Mouse (Mus musculus) midbrain, embryonic 15.5 days (tissue): ENCODE results near the gene Rangrf. TPM values are rescaled to one million over a fixed set of nuclear protein-coding genes. Genes with fewer than 3 reads are reported as not detected.
"Not testable (repeated sequence)": the region's sequence is repeated elsewhere in the genome, so short reads cannot be mapped to it uniquely, and the experiment has no call there.

ENCODE experiments used
- ATAC-seq: fragments of 200-750 bp; cut with Nextera tagmentation; replicated peaks from 2 replicates; pipeline ENCODE4 v1.8.0; 2017; ENCODE audit warnings: moderate TSS enrichment
- H3K27ac ChIP-seq: fragments of 300-500 bp; sonication (generic); 2 replicates; pipeline ENCODE4 v1.5.1; 2015; ENCODE audit warnings: mild to moderate bottlenecking, inconsistent platforms
- H3K27me3 ChIP-seq: fragments of 300-500 bp; sonication (generic); replicated peaks from 2 replicates; pipeline ENCODE4 v1.6.1; 2015; ENCODE audit warnings: inconsistent platforms
- H3K36me3 ChIP-seq: fragments of 300-500 bp; sonication (generic); replicated peaks from 2 replicates; pipeline ENCODE4 v1.6.1; 2015; ENCODE audit warnings: inconsistent platforms
- H3K4me1 ChIP-seq: fragments of 300-500 bp; sonication (generic); 2 replicates; pipeline ENCODE4 v1.6.1; 2015; ENCODE audit warnings: inconsistent platforms
- H3K4me2 ChIP-seq: fragments of 300-500 bp; sonication (generic); 2 replicates; pipeline ENCODE4 v1.6.1; 2015; ENCODE audit warnings: inconsistent platforms, mild to moderate bottlenecking, moderate library complexity
- H3K4me3 ChIP-seq: fragments of 300-500 bp; sonication (generic); 2 replicates; pipeline ENCODE4 v1.5.1; 2015; ENCODE audit warnings: mild to moderate bottlenecking, inconsistent platforms
- H3K9ac ChIP-seq: fragments of 300-500 bp; sonication (generic); 2 replicates; pipeline ENCODE4 v1.6.1; 2015; ENCODE audit warnings: mild to moderate bottlenecking, inconsistent platforms
- H3K9me3 ChIP-seq: fragments of 300-500 bp; sonication (generic); 2 replicates; pipeline ENCODE4 v1.6.1; 2016; ENCODE audit warnings: inconsistent platforms
- WGBS: fragments of 180-500 bp; shearing (Covaris S2); methylation state at CpG from one replicate; pipeline ENCODE4 v1.1.7; 2015; ENCODE audit warnings: mixed read lengths; 5-methylcytosine and 5-hydroxymethylcytosine counted together
- polyA plus RNA-seq: library from polyadenylated mRNA; unstranded; fragments of >200 nt; fragmentation: Nextera tagmentation; extraction: Ambion mirVana; gene quantifications from 2 replicates; pipeline ENCODE4 v1.2.1, GENCODE M21; 2015

Gene Rangrf
- polyA plus RNA-seq, result 22.0 and 22.7 TPM in 2 replicates

GRCm38 (mm10) chr11:68975085-68975484 is at the start of gene Rangrf:
Gene Rangrf (minus strand): TSS chr11:68975185.
- no peak within 1 kb of the TSS for H3K27ac ChIP-seq
- peak within 1 kb of the TSS; percentile 79 for H3K4me2 ChIP-seq
- H3K4me3 ChIP-seq, result peak within 1 kb of the TSS; percentile 44; the same call in 1 of the 2 replicates
- H3K4me1 ChIP-seq, result peaks cover 11% of the 10 kb centered on the region
- no peak within 1 kb of the TSS for H3K9ac ChIP-seq
- H3K27me3 ChIP-seq, result no peaks in the 10 kb centered on the region; the same call in 1 of the 2 replicates
- H3K9me3 ChIP-seq, result no peaks in the 10 kb centered on the region
- no peak for ATAC-seq
- WGBS, result 79% methylated on average over 7 of the region's 7 CpGs
- H3K36me3 ChIP-seq, result no peaks in the 10 kb centered on the region

DNA sequence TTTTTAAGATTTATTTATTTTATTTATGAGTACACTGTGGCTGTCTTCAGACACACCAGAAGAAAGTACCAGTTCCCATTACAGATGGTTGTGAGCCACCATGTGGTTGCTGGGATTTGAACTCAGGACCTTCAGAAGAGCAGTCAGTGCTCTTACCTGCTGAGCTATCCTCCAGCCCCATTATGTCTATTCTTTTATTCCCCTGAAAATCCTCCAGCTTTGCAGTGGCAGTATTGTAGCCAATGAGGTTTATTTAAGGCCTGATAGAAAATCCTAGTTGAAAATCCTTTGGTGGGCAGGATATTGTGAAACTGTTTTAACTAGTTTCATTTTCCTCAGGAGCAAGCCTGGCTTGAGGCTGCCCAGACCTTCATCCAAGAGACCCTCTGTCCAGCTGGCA is 45.7 kb upstream of the Rangrf start:
- H3K27ac ChIP-seq, result no peak overlapping the region
- peaks cover 13% of the 10 kb centered on the region for H3K4me1 ChIP-seq
- H3K9me3 ChIP-seq, result no peaks in the 10 kb centered on the region
- H3K27me3 ChIP-seq, result no peaks in the 10 kb centered on the region
- no peak overlapping the region for H3K4me3 ChIP-seq
- no peak overlapping the region for H3K4me2 ChIP-seq
- H3K36me3 ChIP-seq, result peaks cover 34% of the 10 kb centered on the region
- no peak for ATAC-seq
- no peak overlapping the region for H3K9ac ChIP-seq

DNA sequence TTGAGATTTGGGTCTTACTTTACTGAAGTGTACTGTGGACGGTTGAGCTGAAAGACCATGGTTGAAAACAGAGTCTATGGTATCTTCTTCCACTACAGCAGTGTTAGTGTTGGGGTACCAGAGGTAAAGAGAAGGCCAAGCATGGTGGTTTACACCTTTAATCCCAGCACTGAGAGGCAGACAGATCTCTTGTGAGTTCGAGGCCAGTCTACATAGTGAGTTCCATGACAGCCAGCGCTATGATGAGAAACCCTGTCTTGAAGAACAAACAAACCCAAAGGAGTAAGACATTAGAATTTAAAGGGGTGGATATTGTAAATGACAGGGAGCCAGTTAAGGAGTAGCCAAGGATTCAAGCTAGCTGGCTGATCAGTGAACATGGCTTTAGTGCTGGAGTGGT is 41.8 kb upstream of the Rangrf start:
- Histone ChIP-seq H3K4me3 (peak overlapping the region; percentile 68), H3K9me3 (no peaks in the 10 kb centered on the region), H3K27me3 (no peaks in the 10 kb centered on the region), H3K27ac (peak overlapping the region; percentile 93), H3K4me2 (peak overlapping the region; percentile 67), H3K9ac (peak overlapping the region; percentile 86), H3K36me3 (peaks cover under 1% of the 10 kb centered on the region; the same call in 1 of the 2 replicates), H3K4me1 (peaks cover 22% of the 10 kb centered on the region)
- 70% methylated on average over 3 of the region's 3 CpGs for WGBS
- no peak for ATAC-seq

- peak within 1 kb of the TSS; percentile 68 for H3K4me3 ChIP-seq
- WGBS, result 3% methylated on average over 38 of the region's 38 CpGs
Measured at GRCm38 (mm10) chr11:69015644-69016441, 40.9 kb upstream of the Rangrf start, which contains the start of gene Ctc1. Gene Ctc1 (plus strand): TSS chr11:69015911.

DNA sequence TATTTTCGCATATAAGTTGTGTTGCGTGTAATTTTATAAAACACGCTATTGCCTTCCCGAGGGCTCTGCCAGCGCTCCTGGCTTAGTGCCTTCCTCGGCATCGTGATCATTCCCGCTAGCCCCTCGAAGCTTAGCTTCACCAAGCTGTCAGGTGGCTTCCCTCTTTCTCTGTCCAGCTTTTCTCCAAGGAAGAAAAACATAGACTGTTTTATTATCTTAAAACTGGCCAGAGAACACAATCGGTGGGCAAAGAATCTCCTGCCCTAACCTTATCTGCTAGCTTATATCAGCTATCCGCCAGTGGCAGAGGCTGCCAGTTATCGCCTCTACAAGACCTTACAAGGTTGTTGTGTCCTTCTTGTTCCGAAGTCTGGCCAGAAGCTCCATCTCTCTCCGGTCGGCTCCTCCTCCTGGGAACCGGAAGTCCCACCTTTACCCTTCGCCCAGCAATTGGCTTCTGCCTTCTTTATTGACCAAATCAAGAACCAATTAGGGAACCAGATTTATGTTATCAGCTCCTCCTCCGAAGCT is 37.2 kb upstream of the Rangrf start:
- Histone ChIP-seq H3K36me3 (no peaks in the 10 kb centered on the region), H3K9ac (peak overlapping the region; percentile 38), H3K4me3 (peak overlapping the region; percentile 54), H3K4me1 (peaks cover 26% of the 10 kb centered on the region), H3K27ac (peak overlapping the region; percentile 86), H3K9me3 (no peaks in the 10 kb centered on the region), H3K27me3 (no peaks in the 10 kb centered on the region), H3K4me2 (peak overlapping the region; percentile 90)
- WGBS, result 2% methylated on average over 18 of the region's 18 CpGs
- ATAC-seq, result peak; percentile 73

More at GRCm38 (mm10) chr11:69015644-69016441, 40.9 kb upstream of the Rangrf start, which contains the start of gene Ctc1:
- H3K36me3 ChIP-seq, result no peaks in the 10 kb centered on the region
- peak within 1 kb of the TSS; percentile 93 for H3K27ac ChIP-seq
- H3K4me2 ChIP-seq, result peak within 1 kb of the TSS; percentile 67
- peak; percentile 95 for ATAC-seq
- no peaks in the 10 kb centered on the region for H3K27me3 ChIP-seq
- H3K4me1 ChIP-seq, result peaks cover 26% of the 10 kb centered on the region
- H3K9ac ChIP-seq, result peak within 1 kb of the TSS; percentile 86
- no peaks in the 10 kb centered on the region for H3K9me3 ChIP-seq

DNA sequence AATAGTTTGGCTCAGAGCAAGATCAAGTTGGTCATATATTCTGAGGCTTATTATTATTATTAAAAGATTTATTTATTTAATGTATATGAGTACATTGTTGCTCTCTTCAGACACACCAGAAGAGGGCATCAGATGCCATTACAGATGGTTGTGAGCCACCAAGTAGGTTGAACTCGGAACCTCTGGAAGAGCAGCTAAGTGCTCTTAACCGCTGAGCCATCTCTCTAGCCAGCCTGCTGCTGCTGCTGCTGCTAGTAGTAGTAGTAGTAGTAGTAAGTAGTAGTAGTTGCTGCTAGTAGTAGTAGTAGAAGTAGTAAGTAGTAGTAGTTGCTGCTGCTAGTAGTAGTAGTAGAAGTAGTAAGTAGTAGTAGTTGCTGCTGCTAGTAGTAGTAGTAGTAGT is 36.5 kb upstream of the Rangrf start:
- not testable (repeated sequence) for H3K36me3 ChIP-seq, ATAC-seq, H3K27me3 ChIP-seq, H3K9me3 ChIP-seq, H3K9ac ChIP-seq
- Histone ChIP-seq H3K4me2 (peak overlapping the region; percentile 90), H3K4me3 (peak overlapping the region; percentile 54), H3K27ac (peak overlapping the region; percentile 86), H3K4me1 (peaks cover 21% of the 10 kb centered on the region)
- 83% methylated on average over 2 of the region's 2 CpGs for WGBS

DNA sequence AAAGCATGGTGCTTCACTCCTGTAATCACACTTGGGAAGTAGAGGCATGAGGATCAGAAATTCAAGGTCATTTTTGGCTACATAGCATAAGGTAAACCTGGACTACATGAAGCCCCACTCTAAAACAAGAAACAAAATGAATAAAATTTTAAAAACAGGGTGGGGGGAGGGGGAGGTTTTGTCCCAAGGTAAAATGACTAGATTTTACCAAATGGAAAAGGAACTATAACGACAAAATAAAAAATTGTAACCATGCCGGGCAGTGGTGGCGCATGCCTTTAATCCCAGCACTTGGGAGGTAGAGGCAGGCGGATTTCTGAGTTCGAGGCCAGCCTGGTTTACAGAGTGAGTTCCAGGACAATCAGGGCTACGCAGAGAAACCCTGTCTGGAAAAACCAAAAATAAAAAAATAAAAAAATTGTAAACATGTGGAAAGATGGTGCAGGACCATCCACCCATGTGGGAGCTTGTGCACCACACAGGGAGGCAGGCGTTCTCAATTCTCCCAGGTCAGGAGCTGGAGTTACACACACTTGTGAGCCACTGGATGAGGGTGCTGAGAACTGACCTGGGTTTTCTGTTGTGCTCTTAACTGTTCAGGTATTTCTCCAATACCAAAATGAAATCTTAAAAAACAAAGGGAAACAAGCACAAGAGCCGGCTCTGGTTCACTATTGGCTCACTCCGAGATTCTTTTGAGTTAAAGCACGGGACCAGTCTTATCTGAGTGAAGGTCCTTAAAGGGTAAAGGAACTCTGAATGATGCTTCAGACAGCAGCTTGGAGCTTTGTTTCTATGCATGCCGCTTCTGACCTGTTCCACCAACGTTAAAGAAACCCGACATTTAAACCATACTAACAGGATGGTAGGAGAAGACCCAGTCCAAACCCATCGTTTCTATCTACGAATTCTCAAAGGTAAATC is 35.7 kb upstream of the Rangrf start:
- 91% methylated on average over 15 of the region's 15 CpGs for WGBS
- Histone ChIP-seq H3K36me3 (no peaks in the 10 kb centered on the region), H3K4me3 (no peak overlapping the region), H3K9ac (no peak overlapping the region), H3K4me2 (no peak overlapping the region), H3K4me1 (peaks cover 21% of the 10 kb centered on the region), H3K27me3 (no peaks in the 10 kb centered on the region), H3K9me3 (no peaks in the 10 kb centered on the region), H3K27ac (no peak overlapping the region)
- no peak for ATAC-seq

- H3K4me1 ChIP-seq, result peaks cover 15% of the 10 kb centered on the region
- WGBS, result 93% methylated on average over 1 of the region's 1 CpGs
- ATAC-seq, result no peak
- no peaks in the 10 kb centered on the region for H3K27me3 ChIP-seq
- no peak overlapping the region for H3K4me2 ChIP-seq
- no peak overlapping the region for H3K9ac ChIP-seq
- H3K36me3 ChIP-seq, result no peaks in the 10 kb centered on the region
- H3K27ac ChIP-seq, result no peak overlapping the region
- H3K4me3 ChIP-seq, result no peak overlapping the region
- H3K9me3 ChIP-seq, result no peaks in the 10 kb centered on the region
Measured at GRCm38 (mm10) chr11:69009508-69009907, 34.5 kb upstream of the Rangrf start.

- Histone ChIP-seq H3K9ac (peak within 1 kb of the TSS; percentile 54), H3K4me3 (peak within 1 kb of the TSS; percentile 61), H3K27ac (peak within 1 kb of the TSS; percentile 63), H3K27me3 (no peaks in the 10 kb centered on the region), H3K4me2 (peak within 1 kb of the TSS; percentile 58), H3K4me1 (peaks cover 15% of the 10 kb centered on the region), H3K9me3 (no peaks in the 10 kb centered on the region), H3K36me3 (0 out of 2 replicates have a peak, but pooled peaks cover 2% of the 10 kb centered on the region)
- ATAC-seq, result peak; percentile 83
- 10% methylated on average over 38 of the region's 38 CpGs for WGBS
Measured at GRCm38 (mm10) chr11:69008182-69009121, 33.5 kb upstream of the Rangrf start, which contains the start of gene Pfas. Gene Pfas (minus strand): TSS chr11:69008460.

DNA sequence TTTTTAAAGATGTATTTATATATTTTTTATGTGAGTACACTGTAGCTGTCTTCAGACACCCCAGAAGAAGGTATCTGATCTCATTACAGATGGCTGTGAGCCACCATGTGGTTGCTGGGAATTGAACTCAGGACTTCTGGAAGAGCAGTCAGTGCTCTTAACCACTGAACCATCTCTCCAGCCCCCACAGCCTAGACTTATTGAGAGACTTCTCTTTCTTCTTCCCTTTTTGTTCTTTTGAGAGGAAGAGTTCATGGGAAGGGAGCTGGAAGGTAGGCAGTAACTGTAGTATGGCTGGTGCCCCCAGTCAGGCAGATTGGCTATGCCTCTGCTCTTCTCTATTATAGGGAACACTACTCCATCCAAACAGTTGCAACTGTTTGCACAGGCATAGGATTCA is 31.6 kb upstream of the Rangrf start:
- not testable (repeated sequence) for H3K27ac ChIP-seq, H3K27me3 ChIP-seq, H3K9ac ChIP-seq, H3K36me3 ChIP-seq, H3K4me2 ChIP-seq, H3K9me3 ChIP-seq, H3K4me3 ChIP-seq, ATAC-seq
- peaks cover 11% of the 10 kb centered on the region for H3K4me1 ChIP-seq

GRCm38 (mm10) chr11:69005193-69005592 is 30.2 kb upstream of the Rangrf start:
- H3K36me3 ChIP-seq, result peaks cover 17% of the 10 kb centered on the region
- 90% methylated on average over 7 of the region's 7 CpGs for WGBS
- no peak for ATAC-seq

More at GRCm38 (mm10) chr11:69005193-69005592, 30.2 kb upstream of the Rangrf start:
- Histone ChIP-seq H3K4me1 (peaks cover 8% of the 10 kb centered on the region), H3K27ac (no peak overlapping the region), H3K4me3 (no peak overlapping the region), H3K9me3 (no peaks in the 10 kb centered on the region), H3K27me3 (no peaks in the 10 kb centered on the region), H3K4me2 (no peak overlapping the region), H3K9ac (no peak overlapping the region)
